Mouse (Mus musculus) c-Kit-positive CD71-negative TER-119-negative erythroid progenitor cells, embryonic 14.5 days (primary cell): ENCODE measurements around the gene Olfr313.

Experiments
- DNase-seq: peaks from one replicate; pipeline ENCODE4 v3.0.0-alpha.2; 2013; ENCODE audit warnings: low read depth

The Olfr313 gene

GRCm38 (mm10) chr11:58849731-58850130 is 34.9 kb downstream of the Olfr313 start:
- no peak for DNase-seq

- no peak for DNase-seq
Observed at GRCm38 (mm10) chr11:58860744-58861143, 45.9 kb downstream of the Olfr313 start.

- peak; percentile 64 for DNase-seq
Observed at GRCm38 (mm10) chr11:58867039-58867953, 52.5 kb downstream of the Olfr313 start, which contains the start of gene 2810021J22Rik. Gene 2810021J22Rik, plus strand, starts transcription at chr11:58867216.

GRCm38 (mm10) chr11:58867954-58868330 is 53.1 kb downstream of the Olfr313 start:
- DNase-seq = no peak
